Mouse (Mus musculus) hindbrain, postnatal 0 days (tissue): ENCODE results near the gene Plekhg4. TPM values are rescaled to one million over a fixed set of nuclear protein-coding genes. Genes with fewer than 3 reads are reported as not detected.
A peak's percentile ranks its signal among the peaks of the same experiment; 100 is the strongest.

ENCODE experiments used
- ATAC-seq: fragments of 200-750 bp; cut with Nextera tagmentation; 2 replicates; pipeline ENCODE4 v1.8.0; 2017; ENCODE audit warnings: mild to moderate bottlenecking, moderate TSS enrichment, moderate library complexity
- DNase-seq: peaks from one replicate; pipeline ENCODE4 v3.0.0-alpha.2; 2015; ENCODE audit warnings: low spot score
- H3K27ac ChIP-seq: fragments of 300-500 bp; sonication (generic); 2 replicates; pipeline ENCODE4 v1.5.1; 2014; ENCODE audit warnings: mild to moderate bottlenecking
- H3K27me3 ChIP-seq: fragments of 300-500 bp; sonication (generic); 2 replicates; pipeline ENCODE4 v1.6.1; 2014; ENCODE audit warnings: low read length, mixed read lengths; ENCODE audit not compliant: insufficient read depth
- H3K36me3 ChIP-seq: fragments of 300-500 bp; sonication (generic); 2 replicates; pipeline ENCODE4 v1.6.1; 2014; ENCODE audit warnings: low read length, mixed read lengths; ENCODE audit not compliant: insufficient read depth
- H3K4me1 ChIP-seq: fragments of 300-500 bp; sonication (generic); 2 replicates; pipeline ENCODE4 v1.6.1; 2014; ENCODE audit warnings: antibody characterized with exemption, low read length, mixed read lengths; ENCODE audit not compliant: insufficient read depth
- H3K4me2 ChIP-seq: fragments of 300-500 bp; sonication (generic); 2 replicates; pipeline ENCODE4 v1.6.1; 2014; ENCODE audit warnings: low read depth, mild to moderate bottlenecking, low read length, moderate library complexity, mixed read lengths
- H3K4me3 ChIP-seq: fragments of 300-500 bp; sonication (generic); 2 replicates; pipeline ENCODE4 v1.5.1; 2014; ENCODE audit warnings: low read length
- H3K9ac ChIP-seq: fragments of 300-500 bp; sonication (generic); replicated peaks from 2 replicates; pipeline ENCODE4 v1.6.1; 2014; ENCODE audit warnings: mild to moderate bottlenecking, low read length, moderate library complexity, mixed read lengths
- H3K9me3 ChIP-seq: fragments of 300-500 bp; sonication (generic); 2 replicates; pipeline ENCODE4 v1.6.1; 2016; ENCODE audit warnings: low read length, mixed read lengths
- CTCF ChIP-seq: IDR thresholded peaks from 2 replicates; pipeline ENCODE4 v1.5.1; 2016; ENCODE audit warnings: antibody characterized with exemption, control low read depth, low read depth
- WGBS: fragments of 180-500 bp; shearing (Covaris S2); extraction: QIAGEN DNeasy Blood & Tissue Kit; methylation state at CpG from one replicate; pipeline ENCODE4 v1.1.7; 2014; 5-methylcytosine and 5-hydroxymethylcytosine counted together
- polyA plus RNA-seq: library from polyadenylated mRNA; unstranded; fragments of >200 nt; fragmentation: Nextera tagmentation; extraction: Ambion mirVana; gene quantifications from 2 replicates; pipeline ENCODE4 v1.2.1, GENCODE M21; 2015
- total RNA-seq: library from RNA; depleted of rRNA; stranded (reverse); fragments of >200 nt; gene quantifications from 2 replicates; pipeline ENCODE4 v1.2.3, GENCODE M21; 2014

Gene Plekhg4
- total and polyA plus RNA-seq, 2 experiments from 2014 or later: 1.3 to 7.3 TPM

DNA sequence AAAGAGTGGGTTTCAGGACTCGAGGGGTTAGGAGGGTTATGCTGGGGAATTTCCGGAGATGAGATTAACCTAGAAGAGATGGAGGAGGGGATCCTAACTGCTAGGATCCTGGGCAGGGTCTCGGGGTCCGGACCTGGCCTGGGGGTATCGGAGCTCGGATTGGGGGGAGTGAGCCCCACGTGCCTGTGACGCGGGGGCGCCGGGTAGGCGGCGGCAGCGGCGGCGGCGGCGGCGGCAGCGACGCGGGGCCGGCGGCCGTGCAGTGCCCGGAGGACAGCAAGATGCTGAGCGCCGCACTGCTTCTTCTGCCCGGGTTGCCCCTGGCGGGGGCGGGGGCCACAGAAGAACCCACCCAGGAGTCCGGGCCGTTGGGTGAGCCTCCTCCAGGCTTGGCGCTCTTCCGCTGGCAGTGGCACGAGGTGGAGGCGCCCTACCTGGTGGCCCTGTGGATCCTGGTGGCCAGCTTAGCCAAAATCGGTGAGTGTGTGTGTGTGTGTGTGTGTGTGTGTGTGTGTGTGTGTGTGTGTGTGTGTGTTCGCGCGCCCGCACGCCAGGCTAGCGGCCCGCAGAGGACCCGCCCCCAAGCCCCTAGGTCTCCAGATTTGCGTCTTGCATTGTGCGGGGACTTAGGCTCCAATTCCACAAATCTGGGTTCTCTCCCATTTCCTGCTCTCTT lies 23.8 kb upstream of the Plekhg4 start:
- peak; percentile 60 for ATAC-seq
- no peak for TF ChIP-seq CTCF
- under 1% methylated on average over 42 of the region's 48 CpGs for WGBS
- Histone ChIP-seq H3K27me3 (no peaks in the 10 kb centered on the region), H3K9me3 (no peaks in the 10 kb centered on the region), H3K4me1 (peaks cover 15% of the 10 kb centered on the region), H3K4me3 (peak overlapping the region; percentile 77), H3K9ac (peak overlapping the region; percentile 77), H3K36me3 (no peaks in the 10 kb centered on the region), H3K4me2 (peak overlapping the region; percentile 100), H3K27ac (peak overlapping the region; percentile 83)
- peak; percentile 76 for DNase-seq

DNA sequence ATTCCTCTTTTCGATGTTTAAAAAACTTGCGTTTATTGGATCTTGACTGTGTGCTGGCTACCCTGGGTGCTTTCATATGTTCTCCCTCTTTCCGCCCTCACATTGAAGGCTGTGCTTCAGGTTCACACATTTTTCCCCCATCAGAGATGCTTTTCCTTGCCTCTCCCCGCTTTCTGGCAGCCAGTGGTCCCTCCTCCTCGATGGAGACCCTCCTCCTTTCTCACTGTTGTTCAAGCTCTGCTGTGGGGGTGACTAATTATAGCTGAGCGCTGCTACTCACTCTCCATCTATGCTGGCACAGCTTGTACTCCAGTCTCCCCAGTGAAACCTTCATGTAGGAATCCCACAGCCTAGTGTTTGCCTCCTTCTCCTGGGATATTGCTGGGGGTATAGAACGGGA lies 22.9 kb upstream of the Plekhg4 start:
- WGBS: 28% methylated on average over 7 of the region's 7 CpGs
- Histone ChIP-seq H3K9me3 (no peaks in the 10 kb centered on the region), H3K4me1 (peaks cover 15% of the 10 kb centered on the region), H3K4me3 (peak overlapping the region; percentile 77), H3K27ac (peak overlapping the region; percentile 83; the same call in 1 of the 2 replicates), H3K27me3 (no peaks in the 10 kb centered on the region), H3K36me3 (no peaks in the 10 kb centered on the region; the same call in 1 of the 2 replicates), H3K4me2 (peak overlapping the region; percentile 100), H3K9ac (peak overlapping the region; percentile 77; the same call in 1 of the 2 replicates)
- ATAC-seq (no peak), DNase-seq (peak; percentile 43)
- no peak for TF ChIP-seq CTCF

DNA sequence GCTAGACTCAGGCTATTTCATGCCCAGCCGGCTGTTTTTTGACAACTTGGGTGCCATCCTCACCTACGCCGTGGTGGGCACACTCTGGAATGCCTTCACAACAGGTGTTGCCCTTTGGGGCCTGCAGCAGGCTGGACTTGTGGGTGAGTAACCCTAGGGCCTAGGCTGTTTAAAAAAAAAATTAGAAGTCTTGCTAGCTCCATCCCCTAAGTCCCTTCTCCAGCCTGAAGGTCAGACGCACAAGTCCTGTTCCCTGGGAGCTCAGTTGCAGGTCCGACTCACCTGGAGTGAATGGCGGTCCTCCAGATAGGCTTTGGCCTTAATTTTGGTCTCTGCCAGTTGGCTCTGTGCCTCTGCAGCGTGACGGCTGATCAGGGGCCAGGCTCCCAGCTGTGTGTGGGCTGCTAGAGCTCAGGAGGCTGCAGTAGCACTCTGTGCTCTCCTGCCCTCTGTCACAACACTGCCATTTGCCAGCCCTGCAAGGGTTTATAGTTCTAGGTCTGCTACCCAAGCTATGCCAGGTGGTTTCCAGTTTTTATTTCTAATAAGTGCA lies 19.4 kb upstream of the Plekhg4 start:
- no peak for ATAC-seq
- no peak overlapping the region for H3K27ac ChIP-seq
- 52% methylated on average over 8 of the region's 8 CpGs for WGBS
- TF ChIP-seq CTCF: no peak
- H3K4me3 ChIP-seq: no peak overlapping the region
- DNase-seq: no peak
- H3K9me3 ChIP-seq: no peaks in the 10 kb centered on the region
- H3K27me3 ChIP-seq: no peaks in the 10 kb centered on the region
- peaks cover 7% of the 10 kb centered on the region for H3K36me3 ChIP-seq
- H3K4me1 ChIP-seq: peaks cover 9% of the 10 kb centered on the region; the same call in 1 of the 2 replicates
- no peak overlapping the region for H3K4me2 ChIP-seq
- H3K9ac ChIP-seq: no peak overlapping the region

DNA sequence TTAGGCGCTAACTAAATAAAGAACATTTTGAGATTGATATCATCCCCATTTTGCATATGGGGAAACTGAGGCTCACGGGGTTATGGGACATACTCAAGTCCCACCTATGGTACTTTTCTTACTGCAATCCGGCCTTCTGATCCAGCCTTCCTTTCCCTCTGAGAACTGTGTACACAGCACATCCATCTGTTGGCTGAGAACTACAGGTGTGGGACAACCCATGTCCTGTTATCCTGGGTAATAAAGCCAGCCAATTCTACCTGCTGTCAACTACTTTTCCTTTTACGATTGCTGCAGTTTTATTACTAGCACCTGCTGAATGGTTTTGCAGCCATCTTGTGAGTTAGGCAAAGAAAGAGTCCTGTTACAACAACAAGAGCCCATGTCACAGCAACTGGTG lies 18.5 kb upstream of the Plekhg4 start:
- no peaks in the 10 kb centered on the region for H3K27me3 ChIP-seq
- ATAC-seq: no peak
- TF ChIP-seq CTCF: no peak
- H3K4me2 ChIP-seq: no peak overlapping the region
- H3K4me1 ChIP-seq: peaks cover 9% of the 10 kb centered on the region; the same call in 1 of the 2 replicates
- 91% methylated on average over 4 of the region's 4 CpGs for WGBS
- no peak overlapping the region for H3K4me3 ChIP-seq
- H3K9ac ChIP-seq: no peak overlapping the region
- no peak overlapping the region for H3K27ac ChIP-seq
- no peak for DNase-seq
- no peaks in the 10 kb centered on the region for H3K9me3 ChIP-seq
- peaks cover 7% of the 10 kb centered on the region for H3K36me3 ChIP-seq

DNA sequence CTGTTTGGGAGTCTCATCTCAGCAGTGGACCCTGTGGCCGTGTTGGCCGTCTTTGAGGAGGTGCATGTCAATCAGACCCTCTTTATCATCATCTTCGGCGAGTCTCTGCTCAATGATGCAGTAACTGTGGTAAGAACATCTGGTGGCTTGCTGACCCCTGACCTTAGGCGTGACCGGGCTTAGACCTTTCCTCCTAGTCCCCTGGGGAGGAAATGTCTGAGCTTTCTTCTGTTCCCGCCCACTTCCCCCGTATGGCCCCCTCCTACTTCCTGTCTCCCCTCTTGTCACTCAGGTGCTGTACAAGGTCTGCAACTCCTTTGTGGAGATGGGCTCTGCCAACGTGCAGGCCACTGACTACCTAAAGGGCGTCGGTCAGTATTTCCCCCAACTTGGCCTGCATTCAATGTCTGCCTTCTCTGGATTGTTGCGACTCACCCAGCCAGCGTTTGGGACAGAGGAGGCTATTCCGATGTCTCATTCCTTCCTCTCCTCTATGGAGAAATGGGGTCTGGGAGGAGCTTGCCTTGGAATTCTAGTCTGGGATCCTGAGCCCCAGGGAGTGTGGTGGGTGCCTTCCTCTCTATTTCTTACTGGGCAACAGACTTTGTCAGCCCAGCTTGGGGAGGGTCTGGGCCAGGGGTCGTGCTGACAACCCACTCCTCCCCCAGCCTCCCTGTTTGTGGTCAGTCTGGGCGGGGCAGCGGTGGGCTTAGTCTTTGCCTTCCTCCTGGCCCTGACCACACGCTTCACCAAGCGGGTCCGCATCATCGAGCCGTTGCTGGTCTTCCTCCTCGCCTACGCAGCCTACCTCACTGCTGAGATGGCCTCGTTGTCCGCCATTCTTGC lies 17.7 kb upstream of the Plekhg4 start:
- DNase-seq: no peak
- Histone ChIP-seq H3K27ac (no peak overlapping the region), H3K9me3 (no peaks in the 10 kb centered on the region), H3K27me3 (no peaks in the 10 kb centered on the region), H3K4me1 (peaks cover 3% of the 10 kb centered on the region; the same call in 1 of the 2 replicates), H3K9ac (no peak overlapping the region), H3K36me3 (peaks cover 7% of the 10 kb centered on the region), H3K4me2 (no peak overlapping the region), H3K4me3 (no peak overlapping the region)
- no peak for TF ChIP-seq CTCF
- WGBS: 58% methylated on average over 26 of the region's 26 CpGs
- no peak for ATAC-seq

DNA sequence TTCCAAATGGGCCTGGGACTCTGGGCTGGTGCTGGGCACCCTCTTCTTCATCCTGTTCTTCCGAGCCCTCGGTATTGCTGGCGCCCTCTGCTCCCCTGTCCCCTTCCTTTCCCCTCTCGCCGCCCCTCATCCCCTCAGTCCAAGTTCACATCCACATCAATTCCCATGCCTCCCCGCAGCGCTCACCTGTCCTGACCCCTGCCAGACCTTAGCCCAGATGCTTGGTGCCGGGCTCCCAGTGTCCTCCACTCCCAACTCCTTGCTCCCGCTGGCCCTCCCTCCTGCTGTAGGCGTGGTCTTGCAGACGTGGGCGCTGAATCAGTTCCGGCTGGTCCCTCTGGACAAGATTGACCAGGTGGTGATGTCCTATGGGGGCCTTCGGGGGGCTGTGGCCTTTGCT lies 16.4 kb upstream of the Plekhg4 start:
- no peaks in the 10 kb centered on the region for H3K4me1 ChIP-seq
- DNase-seq (no peak), ATAC-seq (no peak)
- no peaks in the 10 kb centered on the region for H3K27me3 ChIP-seq
- WGBS: 89% methylated on average over 14 of the region's 14 CpGs
- H3K36me3 ChIP-seq: peaks cover 7% of the 10 kb centered on the region
- no peaks in the 10 kb centered on the region for H3K9me3 ChIP-seq
- H3K4me2 ChIP-seq: no peak overlapping the region
- H3K9ac ChIP-seq: no peak overlapping the region
- no peak overlapping the region for H3K27ac ChIP-seq
- TF ChIP-seq CTCF: no peak
- H3K4me3 ChIP-seq: no peak overlapping the region
